Mouse (Mus musculus): Measurements from ENCODE around the gene Cox8c.

The Cox8c gene

DNA sequence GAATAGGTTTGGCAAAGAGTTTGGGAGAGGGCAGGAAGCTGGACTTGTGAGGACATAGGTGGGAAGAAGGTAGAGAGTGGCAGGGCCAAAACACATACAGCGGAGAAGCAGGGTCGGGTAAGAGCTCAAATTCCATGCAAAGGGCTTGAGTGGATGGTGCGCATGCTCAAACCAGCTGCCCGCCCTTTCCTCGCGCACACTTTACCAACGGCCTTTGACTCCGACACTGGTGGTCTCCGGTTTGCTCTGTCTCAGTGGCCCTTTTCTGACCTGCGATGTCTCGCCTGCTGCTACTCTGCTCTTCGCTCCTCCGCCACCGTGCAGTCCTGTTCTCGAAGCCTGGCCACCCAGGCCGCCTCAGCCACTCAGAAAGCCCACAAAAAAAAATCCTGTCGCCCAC, at the start of gene Cox8c:
TSS of gene Cox8c (plus strand) at position 226 of the 400 bp plus-strand sequence.
- DNase-seq (ENCODE audit: low spot score) = no peak

DNA sequence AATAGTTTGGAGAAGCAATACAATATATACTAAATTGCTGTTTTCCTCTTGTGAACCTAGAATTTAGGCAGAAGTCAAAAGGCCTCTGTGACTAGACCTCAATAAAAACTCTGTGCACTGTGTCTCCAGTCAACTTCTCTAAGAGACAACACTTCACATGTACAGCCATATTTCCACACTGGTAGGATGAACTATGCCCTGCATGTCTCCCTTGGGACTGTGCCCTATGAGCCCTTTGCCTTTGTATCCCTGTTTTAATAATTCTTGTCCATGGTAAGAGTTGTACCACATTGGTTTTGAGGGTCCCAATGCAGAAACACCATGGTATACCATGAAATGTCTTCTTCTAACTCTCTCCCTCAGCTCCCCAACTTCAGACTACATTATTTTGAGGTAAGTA, 38.3 kb upstream of the Cox8c start:
- no peak for DNase-seq (ENCODE audit: low spot score)

GRCm38 (mm10) chr12:102869802-102870201, 29.3 kb upstream of the Cox8c start:
- DNase-seq (ENCODE audit: low spot score) = no peak

DNA sequence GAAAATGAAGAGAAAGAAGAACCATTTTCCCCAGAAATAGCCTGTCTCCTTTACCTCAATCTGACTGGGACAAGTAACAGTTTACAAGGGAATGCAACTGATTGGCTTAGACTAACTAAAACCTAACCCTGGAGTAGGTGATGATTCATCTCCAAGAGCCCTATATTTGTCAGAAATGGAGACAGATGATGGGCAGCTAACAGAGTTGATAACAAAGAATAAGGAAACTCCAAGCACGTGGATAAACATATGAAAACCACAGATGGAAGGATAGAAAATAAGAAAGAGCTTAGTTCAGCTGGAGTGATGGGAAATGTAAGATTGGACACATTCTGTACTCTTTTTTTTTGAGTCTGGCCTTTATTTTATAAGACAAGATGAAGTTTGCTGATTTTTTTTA, 28.6 kb upstream of the Cox8c start:
- no peak for DNase-seq (ENCODE audit: low spot score)

GRCm38 (mm10) chr12:102877301-102878030, 21.6 kb upstream of the Cox8c start:
- peak; percentile 21 for DNase-seq (ENCODE audit: low spot score)

DNA sequence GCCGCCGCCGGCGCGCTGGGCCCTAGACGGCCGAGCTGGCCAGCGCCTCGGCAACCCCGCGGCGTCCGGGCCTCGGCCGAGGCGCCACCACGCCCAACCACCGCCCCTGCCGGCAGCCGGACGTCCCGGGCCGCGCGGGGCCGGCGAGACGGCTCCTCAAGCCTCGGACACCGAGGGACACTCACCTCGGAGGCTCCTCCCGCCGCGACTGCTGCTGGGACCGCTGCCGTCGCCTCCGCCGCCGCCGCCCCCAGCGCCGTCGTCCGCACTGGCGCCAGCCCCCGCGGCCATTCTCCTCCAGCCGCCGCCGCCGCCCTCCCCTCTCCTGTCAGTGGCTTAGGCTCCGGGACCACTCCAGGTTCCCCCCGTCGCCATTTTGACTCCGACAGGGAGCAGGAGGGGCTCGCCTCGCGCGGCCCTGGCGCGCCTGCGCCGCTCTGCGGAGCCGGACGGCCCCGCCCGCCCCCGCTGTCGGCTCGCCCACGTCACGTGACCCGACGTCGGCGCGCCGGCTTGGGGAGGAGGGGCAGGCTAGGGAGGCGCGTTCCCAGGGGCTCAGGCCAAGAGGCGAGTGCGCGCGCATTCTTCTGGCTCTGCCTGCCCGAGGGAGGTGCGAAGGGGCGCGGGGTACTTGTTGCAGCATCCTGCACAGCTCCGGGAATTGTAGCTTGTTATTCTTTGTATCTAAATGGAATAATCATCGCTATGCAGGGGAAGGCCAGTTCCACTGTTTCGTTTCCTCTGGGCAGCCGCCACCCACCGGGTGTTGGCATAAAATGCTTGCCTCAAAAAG, 20.9 kb upstream of the Cox8c start, which contains the start of gene Btbd7:
TSS of gene Btbd7 (minus strand) at position 441 of the 793 bp plus-strand sequence.
- DNase-seq (ENCODE audit: low spot score) = peak; percentile 94

GRCm38 (mm10) chr12:102878901-102879300, 20.2 kb upstream of the Cox8c start:
- DNase-seq (ENCODE audit: low spot score) = no peak

- DNase-seq (ENCODE audit: low spot score) = no peak
Measured at GRCm38 (mm10) chr12:102885735-102886134, 13.4 kb upstream of the Cox8c start.

GRCm38 (mm10) chr12:102887366-102887765, 11.8 kb upstream of the Cox8c start:
- no peak for DNase-seq (ENCODE audit: low spot score)

- DNase-seq (ENCODE audit: low spot score) = no peak
Measured at GRCm38 (mm10) chr12:102888568-102888967, 10.5 kb upstream of the Cox8c start.

DNA sequence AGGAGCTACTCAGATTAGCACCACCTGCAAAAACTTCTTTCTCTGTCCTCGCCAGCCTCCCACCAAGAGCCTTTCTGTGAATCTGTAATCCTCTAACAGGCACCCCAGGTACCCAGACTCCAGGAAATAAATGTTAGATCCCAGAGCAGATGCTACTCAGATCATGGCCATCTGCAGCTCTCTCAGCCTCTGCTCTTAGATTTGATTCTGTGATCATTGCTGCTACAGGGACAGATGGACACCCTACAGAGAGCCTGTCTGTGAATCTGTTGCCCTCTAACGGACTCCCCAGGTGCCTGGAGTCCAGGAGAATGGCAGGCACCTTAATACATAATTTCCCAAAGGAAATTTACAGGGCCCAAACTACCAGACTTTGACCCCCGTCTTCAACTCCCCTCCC, 9.1 kb downstream of the Cox8c start:
- no peak for DNase-seq (ENCODE audit: low spot score)

DNA sequence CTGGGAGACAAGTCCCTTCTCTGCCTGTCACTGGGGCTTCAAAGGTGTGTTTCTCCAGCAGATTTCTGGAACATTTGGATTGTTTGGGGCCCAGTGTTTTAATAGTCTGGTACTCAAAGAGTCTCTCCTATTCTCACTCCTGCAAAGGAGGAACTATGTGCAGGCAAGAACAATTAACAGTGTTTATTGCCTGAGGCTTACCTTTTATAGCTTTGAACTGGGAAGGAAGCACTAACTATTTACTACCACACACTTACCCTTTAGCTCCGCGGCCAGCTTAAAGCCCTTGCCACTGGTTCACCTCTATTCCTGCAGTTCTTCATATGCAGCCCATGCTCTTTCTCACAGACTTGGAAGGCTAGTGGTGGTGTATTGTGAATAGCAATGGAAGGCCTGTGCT, 17.0 kb downstream of the Cox8c start:
- DNase-seq (ENCODE audit: low spot score) = no peak

GRCm38 (mm10) chr12:102929764-102930163, 30.6 kb downstream of the Cox8c start:
- DNase-seq (ENCODE audit: low spot score) = no peak

GRCm38 (mm10) chr12:102930335-102930734, 31.2 kb downstream of the Cox8c start:
- DNase-seq (ENCODE audit: low spot score) = no peak

GRCm38 (mm10) chr12:102930789-102931188, 31.7 kb downstream of the Cox8c start:
- no peak for DNase-seq (ENCODE audit: low spot score)

DNA sequence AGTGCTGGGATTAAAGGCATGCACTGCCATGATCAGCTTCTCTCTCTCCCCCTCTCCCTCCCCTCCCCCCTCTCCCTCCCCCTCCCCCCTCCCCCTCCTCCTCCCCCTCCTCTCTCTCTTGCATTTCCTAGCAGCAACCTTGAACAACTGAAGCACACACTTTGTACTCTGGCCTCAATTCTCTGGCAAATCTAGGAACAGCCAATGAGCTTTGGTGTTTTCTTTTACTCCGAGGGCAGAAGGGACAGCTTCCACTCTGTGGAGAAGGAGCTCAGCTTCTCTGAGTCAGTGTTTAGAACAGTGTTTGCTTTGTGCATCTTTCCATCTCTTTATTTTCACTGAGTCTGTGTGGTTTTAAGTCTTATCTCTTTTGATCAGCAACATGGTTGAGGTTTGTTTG, 36.8 kb downstream of the Cox8c start:
- DNase-seq (ENCODE audit: low spot score) = no peak

GRCm38 (mm10) chr12:102945571-102945970, 46.5 kb downstream of the Cox8c start:
- DNase-seq (ENCODE audit: low spot score) = no peak

DNA sequence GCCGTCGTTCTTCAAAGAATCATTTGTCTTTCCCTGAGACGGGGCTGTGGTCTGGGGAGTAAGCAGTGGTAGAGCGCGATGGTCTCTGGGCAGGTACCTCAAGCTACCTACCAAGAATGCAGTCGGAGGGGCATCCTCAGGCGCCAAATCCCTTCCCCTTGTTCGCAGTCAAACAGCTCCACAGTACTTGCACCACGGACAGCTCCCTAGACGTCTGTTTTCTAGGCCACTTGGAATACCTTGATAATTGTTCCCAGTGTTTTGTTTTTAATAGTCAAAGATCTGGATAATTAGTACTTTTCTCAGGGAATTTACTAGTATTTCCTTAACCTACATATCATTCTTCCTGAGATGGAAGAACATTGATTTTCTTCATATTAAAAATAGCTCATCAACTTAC, 48.7 kb downstream of the Cox8c start:
- no peak for DNase-seq (ENCODE audit: low spot score)

DNA sequence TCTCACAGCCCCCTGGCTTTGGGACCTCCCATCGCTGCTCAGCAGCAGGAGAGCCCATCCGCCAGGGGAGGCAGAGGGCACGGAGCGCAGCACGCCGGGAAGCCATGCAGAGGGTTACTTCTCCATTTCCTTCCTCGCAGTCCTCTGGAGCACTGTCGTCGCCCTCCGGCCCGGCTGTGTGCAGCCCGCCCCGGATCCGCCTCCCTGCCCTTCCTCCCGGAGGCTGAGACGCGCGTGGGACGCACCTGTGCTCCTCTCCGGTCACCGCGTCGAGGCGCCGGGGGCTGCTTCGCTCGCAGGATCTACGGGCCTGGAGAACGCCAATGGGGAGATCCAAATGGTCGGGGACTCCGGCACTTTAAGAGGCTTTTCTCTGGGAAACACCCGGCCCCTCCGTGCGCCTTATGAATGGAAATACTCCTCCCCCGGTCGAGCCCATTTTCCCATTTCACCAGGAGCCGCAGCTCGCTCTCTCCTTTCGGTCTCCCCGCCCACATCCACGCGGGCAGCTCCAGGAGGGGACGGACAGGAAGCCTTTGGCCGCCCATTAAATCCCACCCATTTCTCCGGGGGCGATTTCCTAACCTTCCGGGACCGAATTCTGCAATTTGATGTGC, 49.8 kb downstream of the Cox8c start, which contains the start of gene Unc79:
TSS of gene Unc79 (plus strand) at position 82 of the 617 bp plus-strand sequence.
- peak; percentile 32 for DNase-seq (ENCODE audit: low spot score)

GRCm38 (mm10) chr12:102949395-102950208, 50.5 kb downstream of the Cox8c start:
- peak; percentile 50 for DNase-seq (ENCODE audit: low spot score)
